Mouse (Mus musculus) stomach, postnatal 0 days (tissue): ENCODE data around the gene Aqp12. TPM values are rescaled to one million over a fixed set of nuclear protein-coding genes. Genes with fewer than 3 reads are reported as not detected.
A peak's percentile ranks its signal among the peaks of the same experiment; 100 is the strongest.

Experiments
- ATAC-seq: fragments of 200-750 bp; cut with Nextera tagmentation; 2 replicates; pipeline ENCODE4 v1.8.0; 2017; ENCODE audit not compliant: low FRiP score, low TSS enrichment
- DNase-seq: peaks from one replicate; pipeline ENCODE4 v3.0.0-alpha.2; 2016; ENCODE audit warnings: low spot score
- H3K27ac ChIP-seq: fragments of 300-500 bp; sonication (generic); replicated peaks from 2 replicates; pipeline ENCODE4 v1.5.1; 2014; ENCODE audit warnings: mild to moderate bottlenecking, control low read depth
- H3K27me3 ChIP-seq: fragments of 300-500 bp; sonication (generic); 2 replicates; pipeline ENCODE4 v1.6.1; 2014; ENCODE audit warnings: low read length; ENCODE audit not compliant: control insufficient read depth, insufficient read depth
- H3K36me3 ChIP-seq: fragments of 300-500 bp; sonication (generic); 2 replicates; pipeline ENCODE4 v1.6.1; 2014; ENCODE audit warnings: low read length, mixed read lengths; ENCODE audit not compliant: control insufficient read depth, insufficient read depth
- H3K4me1 ChIP-seq: fragments of 300-500 bp; sonication (generic); replicated peaks from 2 replicates; pipeline ENCODE4 v1.6.1; 2014; ENCODE audit warnings: antibody characterized with exemption; ENCODE audit not compliant: control insufficient read depth, insufficient read depth
- H3K4me2 ChIP-seq: fragments of 300-500 bp; sonication (generic); replicated peaks from 2 replicates; pipeline ENCODE4 v1.6.1; 2014; ENCODE audit warnings: low read depth, mild to moderate bottlenecking, control low read depth, moderate library complexity
- H3K4me3 ChIP-seq: fragments of 300-500 bp; sonication (generic); 2 replicates; pipeline ENCODE4 v1.5.1; 2014; ENCODE audit warnings: low read depth, low read length, control low read depth
- H3K9ac ChIP-seq: fragments of 300-500 bp; sonication (generic); 2 replicates; pipeline ENCODE4 v1.6.1; 2014; ENCODE audit warnings: mild to moderate bottlenecking, low read length, control low read depth, mixed read lengths
- H3K9me3 ChIP-seq: fragments of 300-500 bp; sonication (generic); 2 replicates; pipeline ENCODE4 v1.6.1; 2016; ENCODE audit warnings: low read length; ENCODE audit not compliant: control insufficient read depth
- CTCF ChIP-seq: IDR thresholded peaks from 2 replicates; pipeline ENCODE4 v1.5.1; 2016; ENCODE audit warnings: antibody characterized with exemption, low read depth, mild to moderate bottlenecking, moderate library complexity
- EP300 ChIP-seq: optimal IDR thresholded peaks from 2 replicates; pipeline ENCODE3; 2016; ENCODE audit warnings: antibody characterized with exemption
- WGBS: fragments of 180-500 bp; shearing (Covaris S2); extraction: QIAGEN DNeasy Blood & Tissue Kit; methylation state at CpG from one replicate; pipeline ENCODE4 v1.1.7; 2014; 5-methylcytosine and 5-hydroxymethylcytosine counted together
- polyA plus RNA-seq: library from polyadenylated mRNA; unstranded; fragments of >200 nt; fragmentation: Nextera tagmentation; extraction: Ambion mirVana; gene quantifications from 2 replicates; pipeline ENCODE4 v1.2.1, GENCODE M21; 2015

Aqp12 gene
- polyA plus RNA-seq, 1 experiment from 2014 or later, result not detected

GRCm38 (mm10) chr1:92988894-92989293, 17.2 kb upstream of the Aqp12 start:
- H3K36me3 ChIP-seq, result no peaks in the 10 kb centered on the region
- 42% methylated on average over 4 of the region's 4 CpGs for WGBS
- H3K4me2 ChIP-seq, result no peak overlapping the region
- no peak; the same call in 1 of the 2 replicates for ATAC-seq
- H3K9ac ChIP-seq, result no peak overlapping the region
- no peak for TF ChIP-seq EP300
- no peak for TF ChIP-seq CTCF
- H3K9me3 ChIP-seq, result no peaks in the 10 kb centered on the region
- no peak overlapping the region for H3K4me3 ChIP-seq
- no peaks in the 10 kb centered on the region for H3K27me3 ChIP-seq
- no peak for DNase-seq
- no peaks in the 10 kb centered on the region for H3K4me1 ChIP-seq
- no peak overlapping the region for H3K27ac ChIP-seq

- ATAC-seq (peak; percentile 83), DNase-seq (peak; percentile 36)
- 39% methylated on average over 4 of the region's 4 CpGs for WGBS
- H3K36me3 ChIP-seq, result no peaks in the 10 kb centered on the region
- no peak overlapping the region for H3K27ac ChIP-seq
- no peak overlapping the region for H3K4me3 ChIP-seq
- no peak for TF ChIP-seq EP300
- no peak for TF ChIP-seq CTCF
- no peak overlapping the region for H3K4me2 ChIP-seq
- H3K9ac ChIP-seq, result no peak overlapping the region
- no peaks in the 10 kb centered on the region for H3K4me1 ChIP-seq
- no peaks in the 10 kb centered on the region for H3K9me3 ChIP-seq
- H3K27me3 ChIP-seq, result no peaks in the 10 kb centered on the region
Observed at GRCm38 (mm10) chr1:92989891-92990290, 16.2 kb upstream of the Aqp12 start.

- H3K27me3 ChIP-seq, result no peaks in the 10 kb centered on the region
- no peak overlapping the region for H3K4me2 ChIP-seq
- no peak for TF ChIP-seq CTCF
- no peak for TF ChIP-seq EP300
- WGBS, result 80% methylated on average over 6 of the region's 6 CpGs
- DNase-seq (no peak), ATAC-seq (no peak)
- H3K36me3 ChIP-seq, result no peaks in the 10 kb centered on the region
- H3K27ac ChIP-seq, result no peak overlapping the region
- H3K4me1 ChIP-seq, result no peaks in the 10 kb centered on the region
- H3K9me3 ChIP-seq, result no peaks in the 10 kb centered on the region
- no peak overlapping the region for H3K9ac ChIP-seq
- H3K4me3 ChIP-seq, result no peak overlapping the region
Observed at GRCm38 (mm10) chr1:92992214-92992855, 13.8 kb upstream of the Aqp12 start.

- Histone ChIP-seq H3K36me3 (no peaks in the 10 kb centered on the region), H3K27ac (no peak overlapping the region), H3K9me3 (no peaks in the 10 kb centered on the region), H3K4me2 (no peak overlapping the region), H3K9ac (no peak overlapping the region), H3K4me1 (no peaks in the 10 kb centered on the region), H3K4me3 (no peak overlapping the region), H3K27me3 (no peaks in the 10 kb centered on the region)
- ATAC-seq, result no peak
- no peak for TF ChIP-seq CTCF
- no peak for TF ChIP-seq EP300
- DNase-seq, result no peak
- 71% methylated on average over 2 of the region's 2 CpGs for WGBS
Observed at GRCm38 (mm10) chr1:92992880-92993279, 13.3 kb upstream of the Aqp12 start.

- Histone ChIP-seq H3K4me2 (no peak overlapping the region), H3K4me3 (no peak overlapping the region), H3K36me3 (no peaks in the 10 kb centered on the region), H3K4me1 (no peaks in the 10 kb centered on the region), H3K27ac (no peak overlapping the region), H3K9me3 (no peaks in the 10 kb centered on the region), H3K9ac (no peak overlapping the region), H3K27me3 (no peaks in the 10 kb centered on the region)
- 51% methylated on average over 4 of the region's 4 CpGs for WGBS
- TF ChIP-seq EP300 (no peak), CTCF (no peak)
- peak; percentile 45 for DNase-seq
- 0 out of 2 replicates have a peak, but pooled peaks have one; percentile 1 for ATAC-seq
Observed at GRCm38 (mm10) chr1:93009196-93009595, 3.1 kb downstream of the Aqp12 start.

GRCm38 (mm10) chr1:93010731-93011130, 4.6 kb downstream of the Aqp12 start:
- DNase-seq (peak; percentile 32), ATAC-seq (no peak)
- H3K27me3 ChIP-seq, result no peaks in the 10 kb centered on the region
- no peak for TF ChIP-seq EP300
- TF ChIP-seq CTCF, result peak; percentile 71
- no peak overlapping the region for H3K27ac ChIP-seq
- H3K9me3 ChIP-seq, result no peaks in the 10 kb centered on the region
- H3K9ac ChIP-seq, result no peak overlapping the region
- H3K4me2 ChIP-seq, result no peak overlapping the region
- H3K4me3 ChIP-seq, result no peak overlapping the region
- WGBS, result 32% methylated on average over 3 of the region's 3 CpGs
- H3K4me1 ChIP-seq, result no peaks in the 10 kb centered on the region
- H3K36me3 ChIP-seq, result no peaks in the 10 kb centered on the region
